8 mouse cellular contexts compared by ENCODE assay signal in genomic region chr8:107292928-107293601, GRCm38 (mm10). TPM values are rescaled to one million over a fixed set of nuclear protein-coding genes. Genes with fewer than 3 reads are reported as not detected.
DNase-seq lines count a peak whose midpoint lies in the region; ATAC-seq and TF ChIP-seq lines count a peak whose summit lies in the region.

Nfat5 (plus strand) TSS chr8:107293470.

- ATAC-seq in embryonic facial prominence, embryonic 14.5 days (ENCODE audit: low read depth), result peak; percentile 96
- ATAC-seq in limb, embryonic 14.5 days (ENCODE audit: low FRiP score, low read depth), result peak; percentile 95
- peak; percentile 92 for ATAC-seq in midbrain, postnatal 0 days (ENCODE audit: low FRiP score)

- H3K9ac ChIP-seq in embryonic facial prominence, embryonic 14.5 days (ENCODE audit: low read depth, low read length), result peak within 1 kb of the TSS; percentile 96
- peak within 1 kb of the TSS; percentile 94 for H3K9ac ChIP-seq in limb, embryonic 14.5 days (ENCODE audit: low read depth, low read length, severe bottlenecking)
- H3K9ac ChIP-seq in midbrain, postnatal 0 days (replicated peaks; ENCODE audit: low read length, poor library complexity, severe bottlenecking), result peak within 1 kb of the TSS; percentile 88

- TF ChIP-seq POLR2A in limb, embryonic 14.5 days (IDR thresholded peaks at IDR 0.05; ENCODE audit: borderline replicate concordance, extremely low read depth, insufficient read depth, insufficient read length), result peak; percentile 93; the same call in 1 of the 2 replicates

- TF ChIP-seq CTCF in midbrain, postnatal 0 days (IDR thresholded peaks at IDR 0.05), result peak; percentile 24

- peak; percentile 97 for DNase-seq in 3T3-L1 (ENCODE audit: low read depth, low spot score)
- peak; percentile 98 to 99 for DNase-seq in adrenal gland, postnatal 4 days (ENCODE audit: low spot score in 2 of 2)
- DNase-seq in embryonic facial prominence, embryonic 14.5 days (ENCODE audit: low spot score), result peak; percentile 96
- peak; percentile 98 for DNase-seq in heart, adult 8-10 months (ENCODE audit: low spot score)
- peak; percentile 99 for DNase-seq in kidney, adult 9 months
- peak; percentile 92 for DNase-seq in limb, embryonic 14.5 days (ENCODE audit: low spot score)
- peak; percentile 92 for DNase-seq in midbrain, postnatal 0 days (ENCODE audit: low spot score)
- DNase-seq in spleen, postnatal 14 days (ENCODE audit: low spot score in 2 of 2), result peak; percentile 97 to 98

- H3K27me3 ChIP-seq in embryonic facial prominence, embryonic 14.5 days (replicated peaks; ENCODE audit: control insufficient read depth, insufficient read depth, low read length), result no peaks in the 10 kb centered on the region
- H3K27me3 ChIP-seq in limb, embryonic 14.5 days (ENCODE audit: control insufficient read depth, insufficient read depth, low read length), result no peaks in the 10 kb centered on the region
- H3K27me3 ChIP-seq in midbrain, postnatal 0 days (ENCODE audit: insufficient read depth, low read length), result no peaks in the 10 kb centered on the region

- H3K4me3 ChIP-seq in embryonic facial prominence, embryonic 14.5 days (ENCODE audit: low read depth, low read length), result peak within 1 kb of the TSS; percentile 96
- H3K4me3 ChIP-seq in limb, embryonic 14.5 days (replicated peaks; ENCODE audit: low read length), result peak within 1 kb of the TSS; percentile 96
- H3K4me3 ChIP-seq in midbrain, postnatal 0 days (ENCODE audit: low read depth, low read length), result peak within 1 kb of the TSS; percentile 97

- H3K9me3 ChIP-seq in embryonic facial prominence, embryonic 14.5 days (ENCODE audit: control insufficient read depth, low read length), result no peaks in the 10 kb centered on the region
- H3K9me3 ChIP-seq in limb, embryonic 14.5 days (ENCODE audit: control insufficient read depth, low read length), result no peaks in the 10 kb centered on the region
- H3K9me3 ChIP-seq in midbrain, postnatal 0 days (ENCODE audit: low read length), result no peaks in the 10 kb centered on the region

- under 1% methylated on average over 36 of the region's 49 CpGs for WGBS in embryonic facial prominence, embryonic 14.5 days
- under 1% methylated on average over 40 of the region's 49 CpGs for WGBS in limb, embryonic 14.5 days
- under 1% methylated on average over 44 of the region's 49 CpGs for WGBS in midbrain, postnatal 0 days

- H3K36me3 ChIP-seq in embryonic facial prominence, embryonic 14.5 days (ENCODE audit: control insufficient read depth, insufficient read depth, low read length), result 0 out of 2 replicates have a peak, but pooled peaks cover 4% of the 10 kb centered on the region
- H3K36me3 ChIP-seq in limb, embryonic 14.5 days (ENCODE audit: control insufficient read depth, insufficient read depth, low read length), result no peaks in the 10 kb centered on the region
- no peaks in the 10 kb centered on the region for H3K36me3 ChIP-seq in midbrain, postnatal 0 days (ENCODE audit: insufficient read depth, low read length)

- peak within 1 kb of the TSS; percentile 75 for H3K4me2 ChIP-seq in embryonic facial prominence, embryonic 14.5 days (ENCODE audit: low read depth, low read length)
- H3K4me2 ChIP-seq in limb, embryonic 14.5 days (replicated peaks; ENCODE audit: low read depth, low read length, severe bottlenecking), result peak within 1 kb of the TSS; percentile 69
- H3K4me2 ChIP-seq in midbrain, postnatal 0 days (ENCODE audit: low read depth, low read length, poor library complexity, severe bottlenecking), result peak within 1 kb of the TSS; percentile 71

- peak within 1 kb of the TSS; percentile 95 for H3K27ac ChIP-seq in embryonic facial prominence, embryonic 14.5 days (replicated peaks; ENCODE audit: low read depth, low read length)
- peak within 1 kb of the TSS; percentile 97 for H3K27ac ChIP-seq in limb, embryonic 14.5 days (replicated peaks; ENCODE audit: low read depth, low read length)
- peak within 1 kb of the TSS; percentile 92 for H3K27ac ChIP-seq in midbrain, postnatal 0 days (ENCODE audit: low read depth, low read length)

- peaks cover 16% of the 10 kb centered on the region for H3K4me1 ChIP-seq in embryonic facial prominence, embryonic 14.5 days (ENCODE audit: control insufficient read depth, insufficient read depth, low read length)
- H3K4me1 ChIP-seq in limb, embryonic 14.5 days (ENCODE audit: control insufficient read depth, insufficient read depth, low read length), result peaks cover 11% of the 10 kb centered on the region
- no peaks in the 10 kb centered on the region for H3K4me1 ChIP-seq in midbrain, postnatal 0 days (ENCODE audit: insufficient read depth, low read length)

RNA-seq across cellular contexts. Expression of gene Nfat5, which starts in this region (rescaled TPM):
- total RNA-seq in adrenal gland, postnatal 4 days (2021), result 100 to 1,000 TPM; 154 to 167 TPM
- polyA plus RNA-seq in embryonic facial prominence, embryonic 14.5 days (2014; fragmentation: Nextera tagmentation; extraction: Ambion mirVana), result 13.7 and 13.8 TPM in 2 replicates
- total RNA-seq in heart, adult 8-10 months (2022), result 10 to 100 TPM; 19.1 to 24.7 (median 23.8) TPM
- 70.1 and 94.1 TPM in 2 replicates for polyA plus RNA-seq in limb, embryonic 14.5 days (2012; rRNA removed)
- 17.6 and 23.1 TPM in 2 replicates for polyA plus RNA-seq in limb, embryonic 14.5 days (2014; fragmentation: Nextera tagmentation; extraction: Ambion mirVana)
- total RNA-seq in midbrain, postnatal 0 days (2014; rRNA removed), result 20.3 and 37.1 TPM in 2 replicates
- 3.7 and 6.8 TPM in 2 replicates for polyA plus RNA-seq in midbrain, postnatal 0 days (2015; fragmentation: Nextera tagmentation; extraction: Ambion mirVana)

Comparison
In these comparisons a context has a peak if more than half of its experiments do, and no peak if none do; other contexts are left out.
1. Peak in every context shown above with its lines: DNase-seq, ATAC-seq, H3K4me3 ChIP-seq and H3K27ac ChIP-seq.